Mouse (Mus musculus): Measurements from ENCODE around the gene Map2k5. TPM values are rescaled to one million over a fixed set of nuclear protein-coding genes. Genes with fewer than 3 reads are reported as not detected.

Gene Map2k5
- polyA plus RNA-seq, 1 experiment from 2014 or later: 35.4 TPM

DNA sequence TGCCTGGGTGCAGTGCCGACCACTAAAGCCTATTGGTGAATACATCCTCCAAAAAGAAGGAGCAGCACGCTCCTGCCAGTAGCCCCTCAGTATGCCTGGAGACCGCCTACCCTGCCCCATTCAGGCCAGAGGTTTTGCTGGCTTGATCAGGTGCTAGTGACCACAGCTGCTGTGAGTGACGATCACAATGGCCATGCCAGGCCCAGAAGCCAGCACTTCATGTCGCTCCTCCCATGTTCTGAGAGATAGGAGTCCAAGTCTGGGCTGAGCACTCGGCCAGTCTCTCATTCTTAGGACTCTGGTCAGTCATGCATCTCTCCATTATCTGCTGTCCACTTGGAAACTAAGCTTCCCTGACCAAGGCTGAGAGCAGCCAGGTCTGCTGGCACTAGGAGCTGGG, 67.7 kb downstream of the Map2k5 start:
- no peaks in the 10 kb centered on the region for H3K27me3 ChIP-seq (ENCODE audit: control insufficient read depth, insufficient read depth, low read length)
- no peak for DNase-seq (ENCODE audit: low spot score)
- H3K27ac ChIP-seq (replicated peaks; ENCODE audit: low read depth, low read length): no peak overlapping the region
- H3K9ac ChIP-seq (replicated peaks; ENCODE audit: low read length): no peak overlapping the region
- no peaks in the 10 kb centered on the region; the same call in 1 of the 2 replicates for H3K36me3 ChIP-seq (replicated peaks; ENCODE audit: control insufficient read depth, insufficient read depth, low read depth, low read length)
- peaks cover 2% of the 10 kb centered on the region; the same call in 1 of the 2 replicates for H3K4me1 ChIP-seq (ENCODE audit: control insufficient read depth, insufficient read depth, low read length)
- no peak overlapping the region for H3K4me3 ChIP-seq (ENCODE audit: low read depth, low read length)
- no peaks in the 10 kb centered on the region for H3K9me3 ChIP-seq (replicated peaks; ENCODE audit: control insufficient read depth, low read length)
- no peak overlapping the region for H3K4me2 ChIP-seq (ENCODE audit: low read depth, low read length)
- 85% methylated on average over 6 of the region's 6 CpGs for WGBS
- no peak for ATAC-seq (replicated peaks; ENCODE audit: insufficient number of reproducible peaks, low FRiP score, low TSS enrichment, low read depth)

DNA sequence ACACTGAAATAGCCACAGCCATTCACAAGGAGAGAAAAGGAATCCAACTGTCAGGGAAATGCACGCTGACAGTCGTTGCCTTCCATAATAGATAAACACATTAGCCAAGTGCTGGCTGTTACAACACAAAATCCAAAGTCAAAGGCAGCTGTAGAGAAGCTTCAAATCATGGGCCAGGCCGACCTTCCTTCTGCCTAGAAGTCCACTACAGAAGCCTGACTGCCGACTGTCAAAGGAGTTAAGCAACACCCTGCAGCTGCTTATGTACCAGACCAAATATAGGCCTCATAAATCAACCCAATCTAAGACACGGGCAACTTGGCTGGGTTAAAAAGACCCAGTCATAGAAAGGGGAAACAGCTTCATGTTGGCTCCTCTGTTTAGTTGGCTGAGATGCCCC, 68.7 kb downstream of the Map2k5 start:
- WGBS: 77% methylated on average over 5 of the region's 5 CpGs
- Histone ChIP-seq H3K4me2 (ENCODE audit: low read depth, low read length) (no peak overlapping the region), H3K4me3 (ENCODE audit: low read depth, low read length) (no peak overlapping the region), H3K27me3 (ENCODE audit: control insufficient read depth, insufficient read depth, low read length) (no peaks in the 10 kb centered on the region), H3K9me3 (replicated peaks; ENCODE audit: control insufficient read depth, low read length) (no peaks in the 10 kb centered on the region), H3K27ac (replicated peaks; ENCODE audit: low read depth, low read length) (no peak overlapping the region), H3K36me3 (replicated peaks; ENCODE audit: control insufficient read depth, insufficient read depth, low read depth, low read length) (no peaks in the 10 kb centered on the region; the same call in 1 of the 2 replicates), H3K4me1 (ENCODE audit: control insufficient read depth, insufficient read depth, low read length) (peaks cover 2% of the 10 kb centered on the region; the same call in 1 of the 2 replicates), H3K9ac (replicated peaks; ENCODE audit: low read length) (no peak overlapping the region)
- DNase-seq (ENCODE audit: low spot score) (no peak), ATAC-seq (replicated peaks; ENCODE audit: insufficient number of reproducible peaks, low FRiP score, low TSS enrichment, low read depth) (no peak)

DNA sequence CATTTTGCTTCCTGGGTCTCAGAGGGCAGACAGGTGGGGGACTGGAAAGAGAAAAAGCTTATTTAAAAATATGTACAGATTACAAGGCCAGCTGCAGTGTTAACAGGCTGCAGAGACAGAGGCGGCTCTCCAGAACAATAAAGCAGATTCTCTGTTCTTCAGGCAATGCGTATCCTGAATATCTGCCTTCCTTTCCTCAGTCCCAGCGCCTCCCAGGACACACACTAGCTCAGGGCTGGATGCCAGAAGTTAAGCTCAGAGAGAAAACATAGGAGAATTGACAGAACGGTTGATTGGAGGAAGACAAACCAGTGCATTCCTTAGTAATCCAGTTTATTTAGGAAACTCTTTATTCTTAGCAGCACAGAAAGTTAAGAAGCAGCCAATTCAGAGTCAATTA, 69.3 kb downstream of the Map2k5 start:
- no peak overlapping the region for H3K9ac ChIP-seq (replicated peaks; ENCODE audit: low read length)
- whole genome bisulfite sequencing: 66% methylated on average over 4 of the region's 4 CpGs
- no peak for DNase-seq (ENCODE audit: low spot score)
- no peaks in the 10 kb centered on the region for H3K9me3 ChIP-seq (replicated peaks; ENCODE audit: control insufficient read depth, low read length)
- ATAC-seq (replicated peaks; ENCODE audit: insufficient number of reproducible peaks, low FRiP score, low TSS enrichment, low read depth): no peak
- no peak overlapping the region for H3K27ac ChIP-seq (replicated peaks; ENCODE audit: low read depth, low read length)
- H3K4me3 ChIP-seq (ENCODE audit: low read depth, low read length): no peak overlapping the region
- no peaks in the 10 kb centered on the region; the same call in 1 of the 2 replicates for H3K36me3 ChIP-seq (replicated peaks; ENCODE audit: control insufficient read depth, insufficient read depth, low read depth, low read length)
- no peaks in the 10 kb centered on the region for H3K27me3 ChIP-seq (ENCODE audit: control insufficient read depth, insufficient read depth, low read length)
- peaks cover 2% of the 10 kb centered on the region; the same call in 1 of the 2 replicates for H3K4me1 ChIP-seq (ENCODE audit: control insufficient read depth, insufficient read depth, low read length)
- no peak overlapping the region for H3K4me2 ChIP-seq (ENCODE audit: low read depth, low read length)

DNA sequence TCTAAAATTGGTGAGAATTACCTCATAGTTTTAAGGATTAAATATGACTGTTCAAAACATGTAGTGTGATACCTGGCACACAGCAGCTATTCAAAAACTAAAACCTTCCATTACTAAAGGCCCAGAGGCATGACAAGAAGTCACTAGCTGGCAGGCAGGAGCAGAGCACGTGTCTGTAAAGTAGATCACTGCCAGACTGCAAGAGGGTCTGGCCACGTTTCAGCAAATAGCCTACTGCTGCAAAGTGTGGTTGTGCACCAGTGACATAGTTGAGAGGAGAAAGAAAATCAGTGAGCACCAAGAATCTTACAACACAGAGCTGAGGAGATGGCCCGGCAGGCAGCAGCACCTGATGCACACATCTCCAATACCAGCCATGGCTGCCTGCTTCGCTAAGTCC, 75.2 kb downstream of the Map2k5 start:
- 79% methylated on average over 4 of the region's 4 CpGs for WGBS

DNA sequence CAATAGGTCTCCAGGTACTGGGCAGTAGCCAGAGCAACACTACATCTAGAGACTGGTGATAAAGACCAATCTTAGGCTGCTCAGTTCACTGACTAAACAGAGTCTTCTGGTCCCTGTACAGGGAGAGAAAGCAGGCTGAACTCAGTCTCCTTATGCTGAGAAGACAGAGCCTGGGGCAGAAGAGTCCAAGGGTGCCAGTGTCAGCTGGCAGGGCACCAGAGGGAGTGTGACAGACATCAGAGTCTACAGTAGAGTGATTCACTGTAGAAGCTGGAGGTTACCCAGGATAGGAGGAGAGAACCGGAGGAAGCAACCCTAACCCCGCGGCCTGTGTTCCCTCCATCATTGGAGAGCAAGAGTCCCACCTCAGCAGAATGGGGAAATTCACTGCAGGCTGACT, 79.0 kb downstream of the Map2k5 start:
- 98% methylated on average over 3 of the region's 3 CpGs for WGBS
- DNase-seq (ENCODE audit: low spot score) (no peak), ATAC-seq (replicated peaks; ENCODE audit: insufficient number of reproducible peaks, low FRiP score, low TSS enrichment, low read depth) (no peak)
- H3K4me1 ChIP-seq (ENCODE audit: control insufficient read depth, insufficient read depth, low read length): no peaks in the 10 kb centered on the region; the same call in 1 of the 2 replicates
- H3K4me3 ChIP-seq (ENCODE audit: low read depth, low read length): no peak overlapping the region
- no peaks in the 10 kb centered on the region for H3K9me3 ChIP-seq (replicated peaks; ENCODE audit: control insufficient read depth, low read length)
- H3K27ac ChIP-seq (replicated peaks; ENCODE audit: low read depth, low read length): no peak overlapping the region
- no peak overlapping the region for H3K9ac ChIP-seq (replicated peaks; ENCODE audit: low read length)
- no peaks in the 10 kb centered on the region for H3K36me3 ChIP-seq (replicated peaks; ENCODE audit: control insufficient read depth, insufficient read depth, low read depth, low read length)
- H3K4me2 ChIP-seq (ENCODE audit: low read depth, low read length): no peak overlapping the region
- no peaks in the 10 kb centered on the region for H3K27me3 ChIP-seq (ENCODE audit: control insufficient read depth, insufficient read depth, low read length)

More for the DNA sequence above, 75.2 kb downstream of the Map2k5 start:
- DNase-seq (ENCODE audit: low spot score): no peak
- no peaks in the 10 kb centered on the region; the same call in 1 of the 2 replicates for H3K36me3 ChIP-seq (replicated peaks; ENCODE audit: control insufficient read depth, insufficient read depth, low read depth, low read length)
- no peak overlapping the region for H3K27ac ChIP-seq (replicated peaks; ENCODE audit: low read depth, low read length)
- H3K4me2 ChIP-seq (ENCODE audit: low read depth, low read length): no peak overlapping the region
- no peak overlapping the region for H3K9ac ChIP-seq (replicated peaks; ENCODE audit: low read length)
- no peaks in the 10 kb centered on the region for H3K4me1 ChIP-seq (ENCODE audit: control insufficient read depth, insufficient read depth, low read length)
- no peak overlapping the region for H3K4me3 ChIP-seq (ENCODE audit: low read depth, low read length)
- no peaks in the 10 kb centered on the region for H3K27me3 ChIP-seq (ENCODE audit: control insufficient read depth, insufficient read depth, low read length)
- no peak for ATAC-seq (replicated peaks; ENCODE audit: insufficient number of reproducible peaks, low FRiP score, low TSS enrichment, low read depth)
- H3K9me3 ChIP-seq (replicated peaks; ENCODE audit: control insufficient read depth, low read length): no peaks in the 10 kb centered on the region

DNA sequence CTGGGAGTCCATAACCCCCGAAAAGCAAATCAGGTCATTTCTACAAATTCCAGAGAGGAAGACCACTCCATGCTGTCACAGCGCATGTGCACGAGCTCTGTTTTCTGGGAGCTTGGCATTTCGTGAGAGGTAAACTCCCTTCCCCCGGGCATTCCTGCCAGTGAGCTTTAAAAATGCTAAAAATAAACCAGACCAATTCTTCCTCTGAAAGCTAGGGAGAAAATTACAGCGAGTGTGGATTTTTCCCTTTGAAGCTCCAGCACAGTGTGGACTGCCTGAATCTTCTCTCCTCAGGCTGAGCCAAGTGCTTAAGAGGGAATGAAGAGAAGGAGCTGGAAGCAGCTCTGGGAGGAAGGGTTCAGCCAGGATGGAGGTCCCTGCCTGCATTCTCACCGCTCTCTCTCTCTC, 82.1 kb downstream of the Map2k5 start:
- 61% methylated on average over 7 of the region's 7 CpGs for whole genome bisulfite sequencing
- ATAC-seq (replicated peaks; ENCODE audit: insufficient number of reproducible peaks, low FRiP score, low TSS enrichment, low read depth): no peak
- no peaks in the 10 kb centered on the region for H3K36me3 ChIP-seq (replicated peaks; ENCODE audit: control insufficient read depth, insufficient read depth, low read depth, low read length)
- H3K9ac ChIP-seq (replicated peaks; ENCODE audit: low read length): no peak overlapping the region
- no peaks in the 10 kb centered on the region for H3K27me3 ChIP-seq (ENCODE audit: control insufficient read depth, insufficient read depth, low read length)
- H3K4me2 ChIP-seq (ENCODE audit: low read depth, low read length): no peak overlapping the region
- peak; percentile 15 for DNase-seq (ENCODE audit: low spot score)
- no peak overlapping the region for H3K4me3 ChIP-seq (ENCODE audit: low read depth, low read length)
- no peak overlapping the region for H3K27ac ChIP-seq (replicated peaks; ENCODE audit: low read depth, low read length)
- no peaks in the 10 kb centered on the region; the same call in 1 of the 2 replicates for H3K4me1 ChIP-seq (ENCODE audit: control insufficient read depth, insufficient read depth, low read length)
- no peaks in the 10 kb centered on the region for H3K9me3 ChIP-seq (replicated peaks; ENCODE audit: control insufficient read depth, low read length)

DNA sequence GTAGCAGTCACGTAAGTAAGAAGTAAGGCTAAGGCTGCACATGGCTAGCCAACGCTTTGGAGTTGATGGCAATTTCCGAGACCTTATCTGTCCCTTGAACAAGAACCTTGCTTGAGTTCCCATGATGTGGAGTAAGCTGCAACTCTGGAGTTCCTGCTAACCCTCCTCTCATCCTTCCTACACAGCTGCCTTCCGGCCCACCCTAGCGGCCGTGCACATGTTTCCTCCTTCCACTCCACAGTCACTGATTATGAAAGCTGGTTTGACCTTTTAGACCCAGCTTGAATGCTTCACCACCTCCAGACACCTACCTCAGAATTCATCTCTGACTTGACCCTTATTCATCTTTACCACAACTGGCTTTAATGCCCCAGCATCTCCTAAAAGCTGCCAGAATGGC, 82.9 kb downstream of the Map2k5 start:
- Histone ChIP-seq H3K27ac (replicated peaks; ENCODE audit: low read depth, low read length) (no peak overlapping the region), H3K36me3 (replicated peaks; ENCODE audit: control insufficient read depth, insufficient read depth, low read depth, low read length) (no peaks in the 10 kb centered on the region), H3K4me1 (ENCODE audit: control insufficient read depth, insufficient read depth, low read length) (no peaks in the 10 kb centered on the region; the same call in 1 of the 2 replicates), H3K27me3 (ENCODE audit: control insufficient read depth, insufficient read depth, low read length) (no peaks in the 10 kb centered on the region), H3K9me3 (replicated peaks; ENCODE audit: control insufficient read depth, low read length) (no peaks in the 10 kb centered on the region), H3K9ac (replicated peaks; ENCODE audit: low read length) (no peak overlapping the region), H3K4me3 (ENCODE audit: low read depth, low read length) (no peak overlapping the region), H3K4me2 (ENCODE audit: low read depth, low read length) (no peak overlapping the region)
- DNase-seq (ENCODE audit: low spot score): no peak
- 79% methylated on average over 6 of the region's 6 CpGs for WGBS
- ATAC-seq (replicated peaks; ENCODE audit: insufficient number of reproducible peaks, low FRiP score, low TSS enrichment, low read depth): no peak

DNA sequence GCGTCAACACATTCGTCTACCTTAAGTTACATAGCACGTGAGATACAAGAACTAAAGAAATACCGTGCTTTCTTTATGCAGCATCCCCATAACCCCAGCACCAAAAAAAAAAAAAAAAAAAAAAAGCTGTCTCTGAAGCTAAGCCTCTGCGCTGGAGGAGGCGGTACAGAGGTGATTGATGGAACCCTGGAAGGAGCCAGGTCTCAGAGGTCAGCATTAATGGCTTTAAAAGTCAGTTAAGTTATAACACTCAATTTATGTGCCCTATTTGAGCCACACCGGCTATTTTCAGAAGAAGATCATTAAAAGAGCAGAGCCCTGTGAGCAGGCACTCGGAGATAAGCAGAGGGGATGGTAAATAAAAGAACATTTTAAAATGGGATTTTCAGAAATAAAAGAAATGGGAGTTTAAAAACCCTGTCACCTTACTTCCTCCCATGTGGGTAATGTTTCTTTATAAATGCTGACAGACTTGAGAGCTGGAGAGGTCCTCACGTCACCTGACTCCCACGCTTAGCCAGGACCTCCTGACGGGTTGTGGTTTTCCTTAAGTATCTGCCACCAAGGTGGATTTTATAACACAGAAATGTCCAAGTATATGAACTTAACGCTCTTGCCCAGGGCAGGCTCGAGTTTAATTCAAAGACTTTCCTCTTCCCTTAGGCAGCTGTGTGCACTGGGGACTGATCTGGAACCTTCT, 83.8 kb downstream of the Map2k5 start:
- ATAC-seq (replicated peaks; ENCODE audit: insufficient number of reproducible peaks, low FRiP score, low TSS enrichment, low read depth) (no peak), DNase-seq (ENCODE audit: low spot score) (no peak)
- Histone ChIP-seq H3K4me1 (ENCODE audit: control insufficient read depth, insufficient read depth, low read length) (no peaks in the 10 kb centered on the region; the same call in 1 of the 2 replicates), H3K9ac (replicated peaks; ENCODE audit: low read length) (no peak overlapping the region), H3K9me3 (replicated peaks; ENCODE audit: control insufficient read depth, low read length) (no peaks in the 10 kb centered on the region), H3K4me3 (ENCODE audit: low read depth, low read length) (no peak overlapping the region), H3K4me2 (ENCODE audit: low read depth, low read length) (no peak overlapping the region), H3K27ac (replicated peaks; ENCODE audit: low read depth, low read length) (no peak overlapping the region), H3K36me3 (replicated peaks; ENCODE audit: control insufficient read depth, insufficient read depth, low read depth, low read length) (no peaks in the 10 kb centered on the region), H3K27me3 (ENCODE audit: control insufficient read depth, insufficient read depth, low read length) (no peaks in the 10 kb centered on the region)
- 49% methylated on average over 13 of the region's 13 CpGs for WGBS
